Mouse (Mus musculus) Muller cell, postnatal 12 days (primary cell): ENCODE measurements around the gene Nanp.

ENCODE experiments used
- DNase-seq: peaks from one replicate; pipeline ENCODE4 v3.0.0-alpha.2; 2015; ENCODE audit errors: inconsistent ontology term

Gene Nanp

GRCm38 (mm10) chr2:150997618-150998017 is 41.6 kb downstream of the Nanp start:
- DNase-seq, result no peak

GRCm38 (mm10) chr2:150995324-150995723 is 43.9 kb downstream of the Nanp start:
- DNase-seq, result no peak

- DNase-seq, result no peak
Observed at GRCm38 (mm10) chr2:150991050-150991449, 48.1 kb downstream of the Nanp start.

DNA sequence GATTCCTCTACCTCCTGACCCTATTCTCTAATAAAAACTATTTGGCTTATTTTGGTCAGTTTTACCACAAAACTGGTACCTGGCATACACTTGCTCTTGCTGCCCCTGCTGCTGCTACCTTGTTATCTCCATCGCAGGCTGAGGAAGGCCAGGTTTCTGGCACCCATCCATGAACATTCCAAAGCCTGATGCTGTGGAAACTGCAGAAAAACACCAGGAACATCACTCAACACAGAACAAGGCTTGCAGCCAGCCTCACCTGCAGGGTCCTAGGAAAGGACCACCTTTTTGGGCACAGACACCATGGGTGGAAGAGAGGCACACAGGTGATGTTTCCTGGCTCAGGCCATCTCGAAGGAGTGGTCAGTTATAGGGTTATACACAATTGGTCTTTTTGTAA is 48.7 kb downstream of the Nanp start:
- no peak for DNase-seq

DNA sequence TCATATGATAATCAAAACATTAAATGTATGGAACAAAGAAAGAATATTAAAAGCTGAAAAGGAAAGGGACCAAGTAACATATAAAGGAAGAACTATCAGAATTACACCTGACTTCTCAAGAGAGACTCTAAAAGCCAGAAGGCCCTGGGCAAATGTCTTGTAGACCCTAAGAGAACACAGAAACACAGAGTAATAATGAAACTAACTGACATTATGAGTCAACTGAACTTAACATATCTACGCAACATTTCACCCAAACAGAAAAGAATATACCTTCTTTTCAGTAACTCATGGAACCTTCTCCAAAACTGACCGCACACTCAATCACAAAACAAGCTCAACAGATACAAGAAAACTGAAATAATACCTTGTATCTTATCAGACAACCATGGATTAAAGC is 53.8 kb downstream of the Nanp start:
- DNase-seq, result no peak

GRCm38 (mm10) chr2:150982051-150982450 is 57.1 kb downstream of the Nanp start:
- DNase-seq, result no peak

- no peak for DNase-seq
Observed at GRCm38 (mm10) chr2:150981524-150981923, 57.7 kb downstream of the Nanp start.

- DNase-seq, result no peak
Observed at GRCm38 (mm10) chr2:150979861-150980620, 59.2 kb downstream of the Nanp start.
